Mouse (Mus musculus) kidney, postnatal 10 days (tissue): ENCODE measurements around the gene Ttc7b.

Source experiments
- DNase-seq: peaks from one replicate; pipeline ENCODE4 v3.0.0; 2021; ENCODE audit warnings: mixed read lengths

Ttc7b gene

DNA sequence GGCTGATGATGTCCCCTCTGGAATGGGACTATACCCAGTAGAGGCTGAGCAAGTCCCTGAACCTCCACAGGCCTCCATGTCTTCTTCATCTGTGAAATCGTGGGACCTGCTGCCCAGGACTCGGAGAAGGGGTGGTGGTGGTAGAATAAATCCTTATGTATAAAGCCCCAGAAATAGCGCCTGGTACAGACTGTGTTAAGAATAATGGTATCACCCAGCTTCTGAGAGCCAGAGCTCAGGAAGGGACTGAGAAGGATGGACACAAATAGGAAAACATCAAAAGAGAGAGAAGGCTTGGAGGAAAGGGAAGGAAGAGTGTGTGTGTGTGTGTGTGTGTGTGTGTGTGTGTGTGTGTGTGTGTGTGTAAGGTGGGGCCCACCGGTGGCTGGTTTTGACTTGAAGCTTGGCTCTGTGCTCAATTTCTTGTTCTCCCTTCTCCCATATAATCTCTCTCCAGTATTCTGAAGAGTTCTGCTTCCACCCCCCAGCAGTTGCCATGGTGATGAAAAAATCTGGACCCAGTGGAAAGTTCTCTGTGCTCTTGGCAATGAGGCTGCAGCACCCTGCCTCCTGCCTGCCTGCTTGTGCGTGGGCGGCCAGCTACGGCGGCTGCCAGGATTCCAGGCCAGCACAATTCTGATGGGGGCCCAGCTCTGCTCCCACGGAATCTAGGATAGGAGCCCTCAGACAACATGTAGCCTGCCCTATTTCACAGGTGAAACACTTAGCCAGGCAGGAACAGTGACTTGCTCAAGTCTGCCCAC lies 254.9 kb downstream of the Ttc7b start:
- peak; percentile 32 for DNase-seq

DNA sequence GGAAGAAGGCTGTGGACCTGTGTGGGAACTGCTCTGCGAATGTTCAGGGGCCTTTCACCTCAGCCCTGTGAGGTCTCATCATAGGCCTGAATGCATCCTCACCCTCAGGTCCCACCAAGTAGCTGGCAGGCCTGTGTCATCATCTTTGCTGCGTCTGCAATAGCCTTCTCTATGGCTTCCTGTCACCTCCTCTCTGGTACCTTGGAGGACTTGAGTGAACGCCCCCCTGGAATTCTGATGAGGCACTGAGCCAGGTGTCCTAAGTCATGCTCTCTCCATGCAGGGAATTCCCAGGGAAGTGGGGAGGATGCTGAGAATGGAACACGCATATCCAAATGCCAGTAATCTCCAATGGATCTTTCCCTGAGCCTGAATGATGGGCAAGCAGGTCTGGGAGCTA lies 255.7 kb downstream of the Ttc7b start:
- no peak for DNase-seq

DNA sequence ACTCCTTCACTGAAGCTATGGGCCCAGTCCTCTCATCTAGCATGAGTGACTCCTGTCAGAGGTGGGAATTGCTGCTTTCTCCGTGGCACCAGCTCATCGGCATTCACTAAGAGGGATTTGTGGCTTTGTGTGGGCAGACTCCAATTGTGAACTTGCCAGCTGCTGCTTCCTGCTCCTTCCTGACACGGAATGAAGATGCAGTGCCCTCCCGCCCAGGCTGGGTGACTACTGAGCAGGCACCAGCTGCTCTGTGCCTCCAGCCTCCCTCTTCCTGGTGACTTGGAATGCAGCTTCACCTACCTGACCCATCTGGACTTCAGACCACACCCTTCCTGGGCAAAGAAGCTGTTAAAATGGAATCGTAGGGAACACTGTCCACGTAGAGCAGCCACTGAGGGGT lies 257.8 kb downstream of the Ttc7b start:
- no peak for DNase-seq

DNA sequence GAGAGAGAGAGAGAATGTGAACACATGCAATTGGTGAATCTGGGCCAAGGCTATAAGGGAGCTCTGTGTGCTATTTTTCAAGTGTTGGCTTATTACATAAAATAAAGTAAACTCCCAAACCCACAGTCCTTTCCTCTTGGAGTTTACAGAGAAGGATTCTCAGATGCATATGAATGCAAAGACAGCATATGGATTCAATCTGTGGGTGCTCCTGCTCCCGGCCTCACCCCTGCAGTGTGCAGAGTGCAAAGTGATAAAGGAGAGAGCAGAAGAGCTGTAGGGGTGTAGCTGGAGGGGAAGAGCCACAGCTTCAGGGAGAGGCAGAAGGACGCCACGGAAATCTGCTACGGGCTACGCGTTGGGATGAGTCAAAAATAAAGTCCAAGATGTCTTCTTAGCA lies 258.9 kb downstream of the Ttc7b start:
- no peak for DNase-seq

DNA sequence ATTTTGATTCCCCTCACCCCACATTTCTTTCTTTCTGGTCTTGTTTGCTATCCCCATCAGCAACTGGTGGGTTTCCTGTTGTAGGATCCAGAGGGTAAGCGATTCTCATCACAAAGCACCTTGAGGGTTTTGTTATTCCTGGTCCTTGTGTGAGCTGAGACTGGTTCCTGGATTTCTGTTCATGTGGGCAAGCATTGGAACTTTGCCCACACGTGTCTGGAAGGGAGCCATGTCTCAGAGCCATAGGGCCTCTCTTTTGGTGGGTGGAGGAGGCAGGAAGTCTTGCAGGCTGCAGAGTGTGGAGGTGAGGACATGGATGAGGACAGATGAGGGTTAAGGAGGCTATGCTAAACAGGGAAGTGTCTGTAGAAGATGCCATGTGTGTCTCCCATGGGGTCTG lies 260.5 kb downstream of the Ttc7b start:
- DNase-seq: peak; percentile 33

DNA sequence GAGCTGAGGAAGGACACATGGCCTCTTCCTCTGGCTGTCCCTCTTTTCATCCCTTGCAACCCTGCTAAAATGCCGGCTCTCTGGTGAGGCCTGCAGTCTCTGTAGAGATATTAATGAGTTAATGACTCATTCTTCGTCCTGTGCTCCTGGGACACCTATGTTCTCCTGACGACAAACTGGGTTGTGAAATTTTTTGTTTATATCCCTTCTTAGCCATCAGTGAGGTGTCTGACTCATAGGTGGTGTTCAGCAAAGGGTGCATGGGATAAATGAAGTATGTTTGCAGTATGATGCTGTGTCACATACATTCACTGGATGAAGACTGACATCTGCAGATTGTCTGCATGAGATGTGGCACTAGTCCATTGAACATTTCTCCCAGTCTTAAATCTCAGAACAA lies 262.8 kb downstream of the Ttc7b start:
- no peak for DNase-seq

DNA sequence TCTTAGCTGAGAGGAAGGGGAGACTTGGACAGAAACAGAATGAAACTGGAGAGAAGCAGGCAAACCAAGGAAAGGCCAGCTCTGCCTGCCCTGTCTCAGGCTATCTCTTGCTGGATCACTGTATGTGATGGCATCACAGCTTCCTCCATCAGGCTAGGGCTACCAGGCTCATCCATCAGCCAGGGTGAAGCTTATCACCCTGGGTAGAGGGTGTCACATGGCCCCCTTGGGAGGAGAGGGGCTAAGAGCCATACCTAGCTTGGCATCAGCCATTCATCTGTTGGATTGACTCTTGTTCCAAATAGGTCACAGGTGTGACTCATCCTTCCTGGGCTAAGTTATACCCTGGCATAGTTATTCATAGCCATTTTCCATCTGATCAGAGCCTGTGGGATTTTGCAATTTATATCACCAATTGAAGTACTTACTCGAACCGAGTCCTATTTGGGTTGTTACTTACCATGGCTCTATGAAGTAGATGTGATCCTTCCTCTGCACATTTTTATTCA lies 265.1 kb downstream of the Ttc7b start:
- DNase-seq: no peak

DNA sequence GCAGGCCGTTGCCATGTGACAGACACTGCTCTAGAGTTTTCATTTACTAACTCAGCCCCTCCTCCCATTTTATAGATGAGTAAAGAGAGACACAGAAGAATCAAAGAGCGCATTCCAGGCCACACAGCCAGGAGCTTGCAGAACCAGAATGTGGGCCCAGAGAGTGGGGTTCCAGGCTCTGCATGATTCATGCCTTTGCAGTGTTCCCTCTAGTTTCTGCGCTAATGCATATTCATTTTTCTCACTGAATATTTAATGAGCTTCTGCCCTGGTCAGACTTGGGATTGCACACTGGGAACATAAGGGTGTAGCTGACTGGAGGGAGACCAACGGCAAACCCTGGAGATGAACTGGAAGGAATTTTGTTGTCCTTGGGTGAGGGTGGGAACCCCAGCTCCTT lies 266.2 kb downstream of the Ttc7b start:
- no peak for DNase-seq
